Mouse (Mus musculus) forebrain, embryonic 10.5 days (tissue): ENCODE measurements around the gene Zhx3. TPM values are rescaled to one million over a fixed set of nuclear protein-coding genes. Genes with fewer than 3 reads are reported as not detected.

Experiments used
- DNase-seq: peaks from one replicate; pipeline ENCODE4 v3.0.0-alpha.2; 2017; ENCODE audit warnings: low spot score; ENCODE audit errors: extremely low spot score
- H3K27ac ChIP-seq: fragments of 300-500 bp; sonication (generic); 2 replicates; pipeline ENCODE4 v1.5.1; 2016; ENCODE audit warnings: mild to moderate bottlenecking
- H3K27me3 ChIP-seq: fragments of 300-500 bp; sonication (generic); 2 replicates; pipeline ENCODE4 v1.6.1; 2016; ENCODE audit warnings: mild to moderate bottlenecking; ENCODE audit not compliant: poor library complexity, severe bottlenecking
- H3K36me3 ChIP-seq: fragments of 300-500 bp; sonication (generic); replicated peaks from 2 replicates; pipeline ENCODE4 v1.6.1; 2016; ENCODE audit warnings: mild to moderate bottlenecking, moderate library complexity
- H3K4me1 ChIP-seq: fragments of 300-500 bp; sonication (generic); 2 replicates; pipeline ENCODE4 v1.6.1; 2016
- H3K4me3 ChIP-seq: fragments of 300-500 bp; sonication (generic); 2 replicates; pipeline ENCODE4 v1.5.1; 2016; ENCODE audit warnings: mild to moderate bottlenecking, moderate library complexity
- H3K9me3 ChIP-seq: fragments of 300-500 bp; sonication (generic); 2 replicates; pipeline ENCODE4 v1.6.1; 2016; ENCODE audit warnings: mild to moderate bottlenecking, moderate library complexity
- WGBS: fragments of 180-500 bp; shearing (Covaris S2); methylation state at CpG from one replicate; pipeline ENCODE4 v1.1.7; 2016; 5-methylcytosine and 5-hydroxymethylcytosine counted together
- polyA plus RNA-seq: library from polyadenylated mRNA; unstranded; fragments of >200 nt; fragmentation: Nextera tagmentation; extraction: Ambion mirVana; gene quantifications from 2 replicates; pipeline ENCODE4 v1.2.1, GENCODE M21; 2016

The Zhx3 gene
- polyA plus RNA-seq, 1 experiment from 2014 or later: 5.8 TPM

DNA sequence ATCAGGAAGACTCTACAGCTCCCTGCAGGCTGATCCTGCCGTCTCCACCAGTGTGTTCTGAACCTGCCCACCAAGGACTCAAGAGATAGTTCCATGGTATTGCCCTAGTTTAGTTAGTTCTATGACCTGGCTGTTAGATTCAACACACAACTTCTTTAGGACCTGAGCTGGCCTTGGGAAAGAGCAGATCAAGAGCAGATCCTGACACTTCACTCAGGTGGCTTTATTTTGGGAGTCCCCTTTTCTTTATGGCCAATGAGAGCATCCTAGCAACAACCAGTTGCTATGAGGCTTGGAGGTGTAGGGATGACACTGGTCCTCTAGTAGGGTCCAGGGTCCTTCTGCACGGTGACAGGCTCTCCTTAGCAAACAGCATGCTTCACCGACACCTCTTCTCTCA lies 107.7 kb downstream of the Zhx3 start:
- Histone ChIP-seq H3K36me3 (peaks cover 87% of the 10 kb centered on the region), H3K27me3 (no peaks in the 10 kb centered on the region), H3K4me3 (no peak overlapping the region), H3K4me1 (peaks cover 8% of the 10 kb centered on the region), H3K27ac (no peak overlapping the region), H3K9me3 (no peaks in the 10 kb centered on the region)
- DNase-seq: no peak
- WGBS: 91% methylated on average over 3 of the region's 3 CpGs

DNA sequence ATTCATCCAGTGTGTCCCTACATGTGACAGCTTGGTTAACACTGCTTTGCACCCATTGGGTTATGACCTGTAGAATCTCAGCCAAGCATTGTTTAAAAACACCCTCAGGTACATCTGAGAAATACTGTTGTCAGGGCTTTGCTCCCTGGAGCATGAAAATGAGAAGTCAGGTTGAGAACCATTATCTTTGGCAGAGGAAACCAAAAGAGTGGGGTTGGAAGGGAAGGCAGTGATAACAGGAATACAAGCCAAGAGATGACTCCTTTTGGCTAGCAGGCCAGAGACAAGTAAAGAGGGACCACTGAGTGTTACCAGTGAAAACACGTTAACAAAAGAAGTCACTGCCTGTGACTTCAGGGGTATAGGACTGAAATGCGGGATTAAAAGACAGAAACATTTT lies 108.4 kb downstream of the Zhx3 start:
- Histone ChIP-seq H3K9me3 (no peaks in the 10 kb centered on the region), H3K27me3 (no peaks in the 10 kb centered on the region), H3K36me3 (peaks cover 92% of the 10 kb centered on the region), H3K27ac (no peak overlapping the region), H3K4me1 (peaks cover 8% of the 10 kb centered on the region), H3K4me3 (no peak overlapping the region)
- no peak for DNase-seq
- WGBS: 91% methylated on average over 2 of the region's 2 CpGs

- no peak for DNase-seq
- H3K36me3 ChIP-seq: peaks cover 92% of the 10 kb centered on the region
Measured at GRCm38 (mm10) chr2:160763816-160764215, 109.0 kb downstream of the Zhx3 start.

DNA sequence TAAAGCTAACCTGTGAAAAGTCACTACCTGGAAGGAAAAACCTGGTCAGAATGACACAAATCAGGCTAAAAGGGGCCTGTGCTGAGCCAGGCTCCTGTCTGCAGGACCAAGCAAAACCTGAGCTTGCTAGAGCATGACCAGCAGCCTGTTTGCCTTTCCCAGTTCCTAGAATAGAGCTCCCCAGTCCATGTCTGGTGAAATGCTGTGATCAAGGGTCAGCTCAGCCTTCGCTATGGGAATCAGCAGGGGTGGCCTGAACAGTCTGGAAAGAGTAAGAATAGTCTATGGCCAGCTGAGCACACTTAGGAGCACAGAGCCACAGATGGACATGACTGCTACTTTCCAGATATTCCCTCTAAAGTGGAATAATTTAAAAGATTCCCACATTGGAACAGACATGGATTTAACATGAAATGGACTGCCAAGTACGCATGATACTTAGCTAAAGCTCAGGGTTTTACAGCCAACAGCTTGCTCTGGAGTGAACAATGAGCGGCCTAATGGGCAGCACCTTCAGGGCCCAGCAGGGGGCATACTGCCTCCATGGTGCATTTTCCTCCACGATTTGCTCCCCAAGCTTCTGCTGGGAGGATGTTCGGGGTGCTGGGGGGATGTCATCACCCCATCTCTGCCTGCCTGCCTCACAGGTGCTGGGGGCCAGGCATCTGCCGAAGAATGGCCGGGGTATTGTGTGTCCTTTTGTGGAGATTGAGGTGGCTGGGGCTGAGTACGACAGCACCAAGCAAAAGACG lies 112.2 kb downstream of the Zhx3 start:
- Histone ChIP-seq H3K9me3 (no peaks in the 10 kb centered on the region), H3K4me1 (no peaks in the 10 kb centered on the region), H3K27ac (no peak overlapping the region), H3K4me3 (no peak overlapping the region), H3K27me3 (no peaks in the 10 kb centered on the region), H3K36me3 (peaks cover 98% of the 10 kb centered on the region)
- DNase-seq: no peak
- 94% methylated on average over 9 of the region's 9 CpGs for WGBS

More at GRCm38 (mm10) chr2:160763816-160764215, 109.0 kb downstream of the Zhx3 start:
- Histone ChIP-seq H3K27me3 (no peaks in the 10 kb centered on the region), H3K9me3 (no peaks in the 10 kb centered on the region), H3K27ac (no peak overlapping the region), H3K4me1 (peaks cover 8% of the 10 kb centered on the region), H3K4me3 (no peak overlapping the region)
- 97% methylated on average over 3 of the region's 3 CpGs for WGBS

DNA sequence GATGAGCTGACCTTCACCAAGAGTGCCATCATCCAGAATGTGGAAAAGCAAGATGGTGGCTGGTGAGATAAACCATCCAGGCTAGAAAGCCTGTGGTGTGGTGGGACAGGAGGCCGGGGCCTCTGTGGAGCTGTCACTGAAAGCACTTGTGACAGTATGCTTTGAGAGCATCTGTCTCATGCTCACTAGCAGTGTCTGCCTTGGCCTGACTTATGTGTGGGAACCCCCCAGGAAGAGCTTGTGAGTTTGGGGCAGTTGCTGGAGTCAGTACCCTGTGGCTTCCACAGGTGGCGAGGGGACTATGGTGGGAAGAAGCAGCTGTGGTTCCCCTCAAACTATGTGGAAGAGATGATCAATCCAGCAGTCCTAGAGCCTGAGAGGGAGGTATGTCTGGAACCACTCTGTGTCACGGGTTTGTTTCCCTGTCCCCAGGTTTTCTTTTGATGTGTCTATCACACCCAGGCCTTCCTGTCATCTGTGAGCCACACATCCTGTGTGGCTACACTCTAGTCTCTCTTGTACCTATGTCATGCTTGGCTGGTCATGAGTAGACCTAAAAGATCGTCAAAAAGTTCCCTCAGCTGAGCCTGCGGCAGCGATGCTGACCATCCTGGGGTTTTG lies 116.1 kb downstream of the Zhx3 start:
- Histone ChIP-seq H3K4me3 (no peak overlapping the region), H3K27me3 (no peaks in the 10 kb centered on the region), H3K4me1 (no peaks in the 10 kb centered on the region), H3K27ac (no peak overlapping the region), H3K36me3 (peaks cover 100% of the 10 kb centered on the region), H3K9me3 (no peaks in the 10 kb centered on the region)
- DNase-seq: no peak
- 91% methylated on average over 6 of the region's 6 CpGs for WGBS

- Histone ChIP-seq H3K9me3 (no peaks in the 10 kb centered on the region), H3K36me3 (peaks cover 84% of the 10 kb centered on the region), H3K4me3 (no peak overlapping the region), H3K27ac (no peak overlapping the region), H3K27me3 (no peaks in the 10 kb centered on the region), H3K4me1 (peaks cover 6% of the 10 kb centered on the region; the same call in 1 of the 2 replicates)
- WGBS: 95% methylated on average over 10 of the region's 10 CpGs
- DNase-seq: no peak
Measured at GRCm38 (mm10) chr2:160747075-160747474, 125.7 kb downstream of the Zhx3 start.

- DNase-seq: no peak
- Histone ChIP-seq H3K4me3 (no peak overlapping the region), H3K27ac (no peak overlapping the region), H3K4me1 (peaks cover 8% of the 10 kb centered on the region; the same call in 1 of the 2 replicates), H3K9me3 (no peaks in the 10 kb centered on the region), H3K36me3 (peaks cover 84% of the 10 kb centered on the region), H3K27me3 (no peaks in the 10 kb centered on the region)
- WGBS: 93% methylated on average over 5 of the region's 5 CpGs
Measured at GRCm38 (mm10) chr2:160746637-160747036, 126.2 kb downstream of the Zhx3 start.

DNA sequence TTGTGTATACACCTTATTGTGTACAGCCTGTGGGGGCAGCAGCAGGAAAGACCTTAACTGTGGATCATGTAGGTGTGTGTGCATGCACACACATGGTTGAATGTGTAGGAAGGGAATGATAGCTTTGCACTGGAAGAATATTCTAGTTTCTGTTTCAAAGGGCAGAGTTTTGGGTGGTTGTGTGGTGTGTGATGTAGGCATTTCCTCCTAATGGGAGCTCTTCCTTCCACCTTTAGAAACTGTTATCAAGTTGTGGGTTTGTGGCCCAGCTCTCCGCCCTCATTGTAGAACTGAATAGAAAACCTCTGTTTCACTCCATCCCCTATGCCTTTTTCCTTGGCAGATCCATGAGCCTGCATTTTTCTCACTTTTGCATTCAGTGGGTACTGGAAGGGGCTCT lies 127.3 kb downstream of the Zhx3 start:
- Histone ChIP-seq H3K4me1 (peaks cover 18% of the 10 kb centered on the region), H3K4me3 (no peak overlapping the region), H3K27ac (no peak overlapping the region), H3K27me3 (no peaks in the 10 kb centered on the region), H3K9me3 (no peaks in the 10 kb centered on the region), H3K36me3 (peaks cover 84% of the 10 kb centered on the region)
- WGBS: 96% methylated on average over 1 of the region's 1 CpGs
- no peak for DNase-seq

GRCm38 (mm10) chr2:160744823-160745210 lies 128.0 kb downstream of the Zhx3 start:
- Histone ChIP-seq H3K27me3 (no peaks in the 10 kb centered on the region), H3K36me3 (peaks cover 83% of the 10 kb centered on the region), H3K27ac (no peak overlapping the region), H3K4me1 (peaks cover 24% of the 10 kb centered on the region), H3K4me3 (no peak overlapping the region), H3K9me3 (no peaks in the 10 kb centered on the region)
- WGBS: 91% methylated on average over 5 of the region's 5 CpGs
- DNase-seq: no peak

- no peak for DNase-seq
- H3K4me3 ChIP-seq: no peak overlapping the region
- no peaks in the 10 kb centered on the region for H3K9me3 ChIP-seq
- WGBS: 97% methylated on average over 7 of the region's 7 CpGs
- peaks cover 83% of the 10 kb centered on the region for H3K36me3 ChIP-seq
- peaks cover 30% of the 10 kb centered on the region for H3K4me1 ChIP-seq
- no peaks in the 10 kb centered on the region for H3K27me3 ChIP-seq
- H3K27ac ChIP-seq: no peak overlapping the region
Measured at GRCm38 (mm10) chr2:160744040-160744822, 128.6 kb downstream of the Zhx3 start.

DNA sequence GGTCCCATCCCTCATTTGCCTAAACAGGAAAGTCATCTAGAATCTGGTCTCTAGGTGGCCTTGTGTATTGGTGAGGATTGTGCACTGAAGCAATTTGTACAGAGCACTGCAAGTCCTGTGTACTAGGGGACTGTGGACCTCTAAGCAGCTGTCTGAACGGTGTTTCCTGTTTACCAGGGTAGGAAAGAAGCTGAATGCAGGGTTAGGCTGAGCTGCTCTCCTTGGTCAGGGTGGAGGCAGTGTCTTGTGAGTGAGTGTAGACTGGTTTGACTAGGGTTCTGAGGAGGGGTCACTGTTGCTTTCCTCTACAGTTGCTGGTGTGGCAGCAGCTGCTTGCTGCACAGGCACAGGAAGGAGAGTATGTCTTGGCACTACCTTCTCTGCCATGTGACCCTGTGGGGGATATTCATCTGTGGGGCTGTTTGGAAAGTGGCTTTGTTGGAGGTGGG lies 130.6 kb downstream of the Zhx3 start:
- Histone ChIP-seq H3K27me3 (no peaks in the 10 kb centered on the region), H3K4me1 (peaks cover 41% of the 10 kb centered on the region), H3K36me3 (peaks cover 83% of the 10 kb centered on the region), H3K9me3 (no peaks in the 10 kb centered on the region), H3K4me3 (no peak overlapping the region), H3K27ac (0 out of 2 replicates have a peak overlapping the region, but pooled peaks have one; percentile 40)
- no peak for DNase-seq
- WGBS: 82% methylated on average over 1 of the region's 1 CpGs

GRCm38 (mm10) chr2:160741580-160741979 lies 131.2 kb downstream of the Zhx3 start:
- Histone ChIP-seq H3K9me3 (no peaks in the 10 kb centered on the region), H3K36me3 (peaks cover 83% of the 10 kb centered on the region), H3K4me1 (peaks cover 41% of the 10 kb centered on the region), H3K4me3 (no peak overlapping the region), H3K27ac (0 out of 2 replicates have a peak overlapping the region, but pooled peaks have one; percentile 20), H3K27me3 (no peaks in the 10 kb centered on the region)
- no peak for DNase-seq
- WGBS: 90% methylated on average over 3 of the region's 3 CpGs
